Mouse (Mus musculus) lung, adult 2 months (tissue): ENCODE data around the gene Eif3f. TPM values are rescaled to one million over a fixed set of nuclear protein-coding genes. Genes with fewer than 3 reads are reported as not detected.

ENCODE experiments used
- DNase-seq: peaks from one replicate; pipeline ENCODE4 v3.0.0; 2022
- H3K4me1 ChIP-seq: fragments of 200-500 bp; 2 replicates; pipeline ENCODE4 v1.6.1; 2011; ENCODE audit warnings: low read length; ENCODE audit not compliant: control insufficient read depth, insufficient read depth
- H3K4me3 ChIP-seq: fragments of 200-500 bp; replicated peaks from 2 replicates; pipeline ENCODE3; 2011; ENCODE audit warnings: low read depth, mild to moderate bottlenecking, control low read depth, low read length; ENCODE audit errors: extremely low read depth
- CTCF ChIP-seq: fragments of 200-500 bp; IDR thresholded peaks from 2 replicates; pipeline ENCODE4 v1.5.1; 2011; ENCODE audit warnings: mild to moderate bottlenecking, low read length, control low read depth; ENCODE audit not compliant: insufficient read depth
- POLR2A ChIP-seq: fragments of 200-500 bp; IDR thresholded peaks from 2 replicates; pipeline ENCODE4 v1.6.1; 2011; ENCODE audit warnings: low read depth, mild to moderate bottlenecking, control low read depth, low read length, borderline replicate concordance; ENCODE audit errors: extremely low read depth
- WGBS: fragments of 180-500 bp; shearing (Covaris S2); methylation state at CpG from one replicate; pipeline ENCODE4 v1.1.7; 2018; 5-methylcytosine and 5-hydroxymethylcytosine counted together
- polyA plus RNA-seq: library from polyadenylated mRNA; depleted of rRNA; stranded (reverse); fragments of >200 nt; gene quantifications from 2 replicates; pipeline ENCODE4 v1.2.3, GENCODE M21; 2012; rRNA removed

Gene Eif3f
- 107 and 141 TPM in 2 replicates for polyA plus RNA-seq

DNA sequence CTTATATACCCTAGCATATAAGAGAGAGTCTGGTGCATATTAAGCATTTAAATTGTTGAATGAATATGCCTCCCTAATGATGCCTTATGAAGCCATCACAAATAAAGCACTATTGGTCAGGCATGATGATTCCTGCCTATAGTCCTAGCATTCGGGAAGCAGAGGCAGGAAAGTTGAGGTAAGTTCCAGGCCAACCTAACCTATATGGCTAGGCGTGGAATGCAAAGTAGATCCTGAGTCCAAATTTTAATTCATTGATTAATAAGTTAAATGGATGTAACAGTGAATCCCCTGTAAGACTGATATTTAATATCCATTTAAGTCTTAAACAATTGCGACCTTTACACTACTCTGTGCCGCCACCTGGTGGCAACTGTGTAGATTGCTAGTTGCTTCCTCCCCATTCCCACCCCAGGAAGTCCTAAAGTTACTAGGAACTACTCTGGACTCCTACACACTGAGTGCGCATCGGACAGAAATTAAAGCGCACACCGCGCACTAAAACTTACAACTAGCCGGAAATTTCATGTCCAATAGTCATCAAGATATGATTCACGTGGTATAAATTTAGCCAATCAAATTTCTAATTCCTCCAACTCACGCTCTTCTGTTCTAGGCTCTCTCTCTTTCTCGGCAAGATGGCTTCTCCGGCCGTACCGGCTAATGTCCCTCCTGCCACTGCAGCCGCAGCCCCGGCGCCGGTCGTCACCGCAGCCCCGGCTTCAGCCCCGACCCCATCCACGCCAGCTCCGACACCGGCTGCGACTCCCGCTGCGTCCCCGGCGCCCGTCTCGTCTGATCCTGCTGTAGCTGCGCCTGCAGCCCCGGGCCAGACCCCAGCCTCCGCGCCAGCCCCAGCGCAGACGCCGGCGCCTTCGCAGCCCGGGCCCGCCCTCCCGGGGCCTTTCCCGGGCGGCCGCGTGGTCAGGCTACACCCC is at the start of gene Eif3f:
Gene Eif3f, plus strand, starts transcription at position 624 of the 938 bp plus-strand sequence.
- peak within 1 kb of the TSS; percentile 76 for H3K4me3 ChIP-seq
- H3K4me1 ChIP-seq = peaks cover 9% of the 10 kb centered on the region
- peak; percentile 64; the same call in 1 of the 2 replicates for TF ChIP-seq POLR2A
- TF ChIP-seq CTCF = peak; percentile 82
- WGBS = 2% methylated on average over 50 of the region's 50 CpGs
- peak; percentile 89 for DNase-seq

DNA sequence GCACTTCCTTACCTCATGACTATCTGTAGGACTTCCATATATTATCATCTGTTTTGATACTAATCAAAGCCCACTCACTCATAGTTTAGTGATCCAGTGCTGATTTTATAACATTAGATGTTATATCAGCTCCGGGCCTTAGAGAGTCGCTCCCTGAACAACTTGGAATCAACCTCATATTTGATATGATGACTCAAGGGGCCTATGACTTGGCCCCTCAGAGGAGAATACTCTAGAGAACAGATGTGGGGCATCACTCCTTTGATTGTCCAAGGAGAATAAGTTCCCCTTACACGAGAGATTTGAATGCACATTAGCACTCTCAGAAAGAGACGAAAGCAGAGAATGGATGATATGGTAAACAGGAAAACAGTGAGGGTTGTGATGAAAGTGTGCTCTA is 49.3 kb upstream of the Eif3f start, which contains the start of gene Olfr518:
Gene Olfr518, minus strand, starts transcription at position 101 of the 400 bp plus-strand sequence.
- no peak for TF ChIP-seq POLR2A
- TF ChIP-seq CTCF = no peak
- DNase-seq = no peak
- 71% methylated on average over 4 of the region's 4 CpGs for WGBS
- H3K4me3 ChIP-seq = no peak within 1 kb of the TSS
- no peaks in the 10 kb centered on the region for H3K4me1 ChIP-seq

DNA sequence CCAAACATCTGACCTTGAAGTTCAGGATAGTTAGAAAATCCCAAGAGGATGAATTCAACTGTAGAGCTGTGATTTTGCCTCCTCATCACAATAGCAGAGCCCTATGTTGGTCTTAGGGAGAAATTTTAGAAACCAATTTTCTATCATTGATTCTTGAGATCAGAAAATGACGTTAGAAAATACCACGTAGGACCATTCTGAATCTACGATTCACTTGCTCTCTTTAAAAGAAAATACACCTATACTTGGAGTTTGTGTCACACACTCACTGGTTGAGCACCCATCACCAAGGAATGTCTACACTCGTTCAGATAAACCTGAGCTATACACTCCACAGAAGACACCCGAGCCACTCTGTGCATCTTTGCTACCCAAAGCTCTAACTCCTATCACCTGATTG is 39.9 kb upstream of the Eif3f start, which contains the start of gene Olfr519:
Gene Olfr519, minus strand, starts transcription at position 101 of the 400 bp plus-strand sequence.
- Histone ChIP-seq H3K4me1 (no peaks in the 10 kb centered on the region), H3K4me3 (no peak within 1 kb of the TSS)
- no peak for DNase-seq
- 76% methylated on average over 5 of the region's 5 CpGs for WGBS
- TF ChIP-seq POLR2A (no peak), CTCF (no peak)

DNA sequence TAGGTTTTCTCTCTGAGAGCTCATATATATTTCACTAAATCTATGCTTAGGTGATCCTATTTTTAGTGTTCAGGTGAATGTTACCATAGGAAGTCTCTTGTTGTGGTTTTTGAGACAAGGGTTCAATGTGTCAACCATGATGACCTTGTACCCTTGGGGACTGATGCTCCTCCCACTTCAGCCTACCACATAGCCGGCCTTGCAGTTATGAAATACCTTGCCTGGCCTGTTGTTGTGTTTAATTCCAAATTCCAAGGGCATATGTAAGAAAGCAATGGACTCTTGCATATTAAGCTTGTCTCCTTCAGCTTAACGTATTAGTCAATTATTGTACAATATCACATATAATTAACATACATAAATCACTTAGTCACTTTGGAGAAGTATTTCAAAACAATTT is 30.2 kb upstream of the Eif3f start:
- TF ChIP-seq CTCF = no peak
- no peak for TF ChIP-seq POLR2A
- DNase-seq = no peak
- H3K4me1 ChIP-seq = no peaks in the 10 kb centered on the region
- 58% methylated on average over 2 of the region's 2 CpGs for WGBS
- no peak overlapping the region for H3K4me3 ChIP-seq

DNA sequence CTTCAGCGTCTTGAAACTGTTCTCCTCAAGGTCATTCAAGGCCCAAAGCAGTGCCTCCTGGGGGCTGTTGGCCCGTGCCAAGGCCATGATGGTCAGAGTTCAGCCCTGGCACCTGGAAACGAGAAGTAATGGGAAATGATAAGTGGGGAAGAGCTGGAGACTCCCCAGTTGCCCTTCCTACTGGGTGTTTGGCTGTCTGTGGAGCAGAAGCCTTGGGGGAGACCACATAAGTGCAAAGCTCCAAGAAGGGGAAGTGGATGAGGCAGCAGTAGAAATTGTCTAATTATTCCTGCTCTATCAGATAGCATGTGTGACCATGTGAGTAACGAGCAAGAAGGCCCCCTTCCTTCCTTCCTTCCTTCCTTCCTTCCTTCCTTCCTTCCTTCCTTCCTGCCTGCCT is 7.2 kb upstream of the Eif3f start:
- TF ChIP-seq CTCF (no peak), POLR2A (no peak)
- Histone ChIP-seq H3K4me1 (no peaks in the 10 kb centered on the region), H3K4me3 (no peak overlapping the region)
- 59% methylated on average over 4 of the region's 4 CpGs for WGBS
- no peak for DNase-seq

DNA sequence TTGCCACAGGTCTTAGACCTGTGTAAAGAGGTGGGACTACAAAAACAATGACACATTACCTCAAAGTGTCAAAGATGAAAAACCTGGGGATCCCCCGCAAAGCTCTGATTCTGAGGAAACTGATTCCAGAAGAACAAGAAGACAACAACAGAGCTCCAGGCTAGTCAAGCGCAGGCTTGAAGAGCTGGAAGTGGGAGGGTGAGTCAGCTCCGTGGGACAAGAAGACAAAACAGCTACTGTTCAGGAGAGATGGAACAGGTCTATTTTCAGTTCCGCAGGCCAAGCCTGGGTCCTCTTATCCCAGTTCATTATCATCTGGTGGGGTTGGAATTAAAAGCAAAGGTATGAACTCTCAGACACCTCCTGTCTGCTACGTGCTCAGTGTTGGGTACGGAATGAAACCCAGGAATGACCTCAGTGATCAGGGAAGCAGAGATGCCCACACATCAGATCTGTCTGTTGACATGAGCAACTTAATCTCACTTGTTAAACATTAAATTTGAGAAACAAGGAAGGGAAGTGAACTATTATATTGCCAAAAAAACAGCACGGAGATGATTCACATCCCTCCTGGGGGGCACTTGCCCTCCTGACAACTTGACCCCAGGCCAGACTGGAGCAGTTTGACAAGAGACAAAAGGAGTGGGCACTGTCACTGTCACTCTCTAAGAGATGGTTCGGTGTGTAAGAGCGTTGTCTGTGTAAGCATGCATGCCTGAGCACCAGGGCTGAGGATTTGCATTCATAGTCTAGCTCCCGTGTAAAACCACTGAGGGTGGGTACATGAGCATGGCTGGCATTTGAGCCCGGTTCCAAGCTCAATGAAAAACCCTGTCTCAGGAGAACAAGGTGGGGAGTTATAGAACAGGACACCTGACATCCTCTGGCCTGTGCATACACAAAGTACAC is 5.7 kb upstream of the Eif3f start:
- WGBS = 72% methylated on average over 11 of the region's 11 CpGs
- TF ChIP-seq POLR2A (no peak), CTCF (no peak)
- Histone ChIP-seq H3K4me1 (no peaks in the 10 kb centered on the region), H3K4me3 (no peak overlapping the region)
- no peak for DNase-seq

DNA sequence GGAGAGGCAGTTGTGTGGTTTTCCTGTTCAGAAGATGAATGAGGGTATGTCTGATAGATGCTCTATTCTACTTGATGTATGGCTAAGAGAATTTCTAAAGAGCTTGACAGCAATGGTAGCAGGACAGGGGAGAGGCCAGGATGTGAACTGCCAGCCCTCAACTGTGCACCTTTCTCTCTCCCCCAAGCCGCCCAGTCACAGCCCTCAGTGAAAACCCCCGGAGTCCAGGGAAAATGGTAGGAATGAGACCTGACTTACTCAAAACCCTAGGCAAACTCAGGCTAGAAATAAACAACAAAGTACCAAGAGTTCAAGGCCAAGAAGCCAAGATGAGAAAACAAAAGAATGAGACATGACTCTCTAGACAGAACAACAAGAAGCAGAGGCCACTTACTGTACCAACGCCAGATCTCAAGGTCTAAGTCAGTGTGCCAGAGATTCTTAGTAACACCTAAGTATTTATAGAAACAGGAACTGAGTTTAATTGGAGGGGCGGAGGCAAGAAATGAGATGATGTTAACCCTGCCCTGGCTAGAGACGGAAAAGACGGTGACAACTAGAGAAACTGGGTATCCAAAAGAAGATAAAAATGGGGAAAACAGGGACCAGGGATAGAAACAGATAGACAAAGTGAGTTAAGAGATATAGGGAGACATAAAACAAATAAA is 4.4 kb upstream of the Eif3f start, which contains the start of gene Nlrp10:
Gene Nlrp10, minus strand, starts transcription at position 453 of the 668 bp plus-strand sequence.
- Histone ChIP-seq H3K4me1 (peaks cover under 1% of the 10 kb centered on the region), H3K4me3 (no peak within 1 kb of the TSS)
- TF ChIP-seq POLR2A = no peak
- no peak for TF ChIP-seq CTCF
- DNase-seq = no peak
- 30% methylated on average over 6 of the region's 6 CpGs for WGBS

DNA sequence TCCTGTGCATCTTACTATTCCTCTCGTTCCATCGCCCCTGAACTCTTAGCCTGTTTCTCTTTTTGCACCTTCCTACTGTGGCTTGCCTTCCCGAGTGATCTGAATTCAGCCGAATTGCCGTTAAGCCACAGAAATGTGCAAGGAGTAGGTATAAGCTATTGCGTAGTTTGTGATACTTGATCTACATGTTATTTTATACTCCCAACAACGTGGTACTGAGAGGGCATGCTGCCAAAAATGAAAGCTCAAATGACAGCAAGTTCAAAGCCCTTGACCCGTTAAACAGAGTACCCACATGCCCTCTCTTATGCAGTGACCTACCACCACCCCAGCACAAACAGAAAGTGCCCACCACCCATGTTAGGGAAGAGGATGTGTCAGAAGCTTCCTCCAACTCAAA is 619 bp downstream of the Eif3f start:
- peak overlapping the region; percentile 76 for H3K4me3 ChIP-seq
- WGBS = 1% methylated on average over 8 of the region's 8 CpGs
- TF ChIP-seq POLR2A = no peak
- TF ChIP-seq CTCF = no peak
- no peak for DNase-seq
- peaks cover 9% of the 10 kb centered on the region for H3K4me1 ChIP-seq

DNA sequence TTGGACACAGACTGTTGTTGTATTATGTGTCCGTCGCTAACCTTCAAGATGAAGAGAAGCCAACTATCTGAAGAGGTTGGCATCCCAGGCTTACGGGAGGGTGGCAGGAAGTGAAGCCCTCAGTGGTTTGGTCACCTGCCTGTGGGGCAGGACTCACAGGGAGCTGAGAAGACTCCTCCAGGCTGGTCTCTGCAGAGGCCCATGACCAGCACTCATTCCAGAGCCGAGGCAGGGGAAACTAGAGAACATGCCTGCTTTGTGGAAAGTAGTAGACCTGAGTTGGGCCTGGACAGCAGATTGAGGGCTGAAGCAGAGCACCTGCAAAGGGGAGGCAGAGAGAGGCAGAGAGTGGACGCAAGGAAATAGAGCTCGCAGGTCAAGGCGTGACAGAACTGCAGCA is 1.2 kb downstream of the Eif3f start:
- Histone ChIP-seq H3K4me3 (peak overlapping the region; percentile 8), H3K4me1 (peaks cover 9% of the 10 kb centered on the region)
- DNase-seq = no peak
- 69% methylated on average over 7 of the region's 7 CpGs for WGBS
- TF ChIP-seq CTCF (no peak), POLR2A (no peak)
